ENCODE assay signal across 25 mouse cellular contexts in genomic region chr2:67730771-67731170, GRCm38 (mm10).
DNase-seq lines count a peak whose midpoint lies in the region; ATAC-seq lines count a peak whose summit lies in the region.
"Had no signal": no experiment of that assay in that cellular context is flagged by ENCODE, and none has a peak within 500 bp of the region (broad histone marks: within the 10 kb centered on the region; RNA-seq: fewer than 3 reads in every experiment).

No protein-coding gene starts in this region.

- no peaks in the 10 kb centered on the region for H3K27me3 ChIP-seq in forebrain, embryonic 15.5 days
- no peaks in the 10 kb centered on the region for H3K27me3 ChIP-seq in forebrain, embryonic 12.5 days
- H3K27me3 ChIP-seq: heart, embryonic 15.5 days; hindbrain, embryonic 15.5 days; liver, embryonic 15.5 days; neural tube, embryonic 13.5 days had no signal

- no peak overlapping the region for H3K4me3 ChIP-seq in forebrain, embryonic 15.5 days
- no peak overlapping the region for H3K4me3 ChIP-seq in forebrain, embryonic 12.5 days (replicated peaks)
- H3K4me3 ChIP-seq: heart, embryonic 15.5 days; hindbrain, embryonic 15.5 days; left cerebral cortex, adult 2 months; limb, embryonic 10.5 days; liver, embryonic 15.5 days; myocyte; neural tube, embryonic 13.5 days had no signal

- ATAC-seq in forebrain, embryonic 15.5 days (replicated peaks): peak; percentile 72; the same call in 1 of the 2 replicates
- no peak for ATAC-seq in forebrain, embryonic 12.5 days (ENCODE audit: low FRiP score)
- ATAC-seq in megakaryocyte, adult 5-6 weeks (ENCODE audit: poor library complexity, severe bottlenecking): no peak
- ATAC-seq: intestine, embryonic 16.5 days had no signal

- H3K4me2 ChIP-seq in forebrain, embryonic 15.5 days (replicated peaks): no peak overlapping the region
- H3K4me2 ChIP-seq in forebrain, embryonic 12.5 days: no peak overlapping the region
- H3K4me2 ChIP-seq: heart, embryonic 15.5 days; hindbrain, embryonic 15.5 days; liver, embryonic 15.5 days; neural tube, embryonic 13.5 days had no signal

- peaks cover 14% of the 10 kb centered on the region for H3K4me1 ChIP-seq in forebrain, embryonic 15.5 days
- no peaks in the 10 kb centered on the region for H3K4me1 ChIP-seq in forebrain, embryonic 12.5 days
- H3K4me1 ChIP-seq: heart, embryonic 15.5 days; hindbrain, embryonic 15.5 days; limb, embryonic 10.5 days; liver, embryonic 15.5 days had no signal

- 45% methylated on average over 2 of the region's 2 CpGs for WGBS in forebrain, embryonic 15.5 days
- 74% methylated on average over 2 of the region's 2 CpGs for WGBS in forebrain, embryonic 12.5 days

- intact Hi-C loops in left cerebral cortex, postnatal 4 days (cut with DNase I): no loop called here

- no peaks in the 10 kb centered on the region for H3K9me3 ChIP-seq in forebrain, embryonic 15.5 days
- no peaks in the 10 kb centered on the region for H3K9me3 ChIP-seq in forebrain, embryonic 12.5 days
- H3K9me3 ChIP-seq: heart, embryonic 15.5 days; hindbrain, embryonic 15.5 days; limb, embryonic 10.5 days; liver, embryonic 15.5 days; neural tube, embryonic 13.5 days had no signal

- no peak overlapping the region for H3K9ac ChIP-seq in forebrain, embryonic 15.5 days (replicated peaks)
- H3K9ac ChIP-seq in forebrain, embryonic 12.5 days: no peak overlapping the region
- H3K9ac ChIP-seq: heart, embryonic 15.5 days; hindbrain, embryonic 15.5 days; liver, embryonic 15.5 days; neural tube, embryonic 13.5 days had no signal

- peak overlapping the region; percentile 62; the same call in 1 of the 2 replicates for H3K27ac ChIP-seq in forebrain, embryonic 15.5 days (replicated peaks)
- H3K27ac ChIP-seq in forebrain, embryonic 12.5 days: no peak overlapping the region
- H3K27ac ChIP-seq: heart, embryonic 15.5 days; hindbrain, embryonic 15.5 days; left cerebral cortex, adult 2 months; limb, embryonic 10.5 days; liver, embryonic 15.5 days; neural tube, embryonic 13.5 days had no signal

- no peaks in the 10 kb centered on the region for H3K36me3 ChIP-seq in forebrain, embryonic 15.5 days
- H3K36me3 ChIP-seq in forebrain, embryonic 12.5 days (replicated peaks): no peaks in the 10 kb centered on the region
- H3K36me3 ChIP-seq: heart, embryonic 15.5 days; hindbrain, embryonic 15.5 days; limb, embryonic 10.5 days; liver, embryonic 15.5 days; neural tube, embryonic 13.5 days had no signal

- DNase-seq in left cerebral cortex, postnatal 4 days: peak; percentile 3
- DNase-seq in left cerebral cortex, adult 18-20 months (ENCODE audit: low spot score in 2 of 2): no peak
- DNase-seq in brain, embryonic 18.5 days (ENCODE audit: low read depth, low spot score): peak; percentile 37
- peak; percentile 11 for DNase-seq in retina, adult 2 months (ENCODE audit: low read depth, low spot score)
- DNase-seq in urinary bladder, adult 2 months (ENCODE audit: low spot score): no peak
- DNase-seq: adrenal gland, adult 8-10 months; B cell, adult 2 months; cerebellum, adult 9-10 months; heart, postnatal 36 days; kidney, adult 9 months; kidney, postnatal 14 days; liver; lung, postnatal 4 days; thymus, adult 2 months had no signal

Comparison
In these comparisons a context has a peak if more than half of its experiments do, and no peak if none do; other contexts are left out.
1. DNase-seq: peak in left cerebral cortex, postnatal 4 days (single experiment), brain, embryonic 18.5 days (single experiment) and retina, adult 2 months (single experiment); none in left cerebral cortex, adult 18-20 months (0 of 2) and urinary bladder, adult 2 months (single experiment).